Mouse (Mus musculus) lung, adult 2 months (tissue): ENCODE data around the gene Slit3.

Source experiments
- CTCF ChIP-seq: fragments of 200-500 bp; IDR thresholded peaks from 2 replicates; pipeline ENCODE4 v1.5.1; 2011; ENCODE audit warnings: mild to moderate bottlenecking, low read length, control low read depth; ENCODE audit not compliant: insufficient read depth
- POLR2A ChIP-seq: fragments of 200-500 bp; IDR thresholded peaks from 2 replicates; pipeline ENCODE4 v1.6.1; 2011; ENCODE audit warnings: low read depth, mild to moderate bottlenecking, control low read depth, low read length, borderline replicate concordance; ENCODE audit errors: extremely low read depth

GRCm38 (mm10) chr11:35286578-35287390 lies 165.8 kb downstream of the Slit3 start:
- TF ChIP-seq POLR2A = no peak
- TF ChIP-seq CTCF = no peak
